Mouse (Mus musculus): Measurements from ENCODE around the gene Rbfox2. TPM values are rescaled to one million over a fixed set of nuclear protein-coding genes. Genes with fewer than 3 reads are reported as not detected.

The Rbfox2 gene
- total and polyA plus RNA-seq, 3 experiments, result 0.89 TPM; not detected in 2

DNA sequence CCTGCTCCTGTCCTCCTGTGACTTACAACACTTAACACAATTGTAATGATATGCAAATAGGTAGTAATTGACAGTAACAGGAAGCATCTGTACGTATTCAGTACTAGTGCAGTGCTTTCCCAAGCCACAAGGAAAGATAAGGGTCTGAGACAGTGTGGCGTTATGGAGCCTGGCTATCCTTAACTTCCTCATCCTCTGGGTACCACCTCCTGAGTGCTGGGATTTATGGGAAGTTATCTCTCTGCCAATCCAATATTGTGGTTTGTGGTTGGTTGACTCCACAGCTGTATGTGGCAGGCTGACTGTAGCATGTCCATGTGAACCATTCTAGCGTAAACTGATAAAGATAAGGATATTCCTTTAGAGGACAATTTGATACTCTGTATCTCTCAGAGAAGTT is 266.0 kb downstream of the Rbfox2 start:
- Histone ChIP-seq H3K4me3 (replicated peaks in 1 of 3; ENCODE audit: low read depth in 2 of 3, low read length in 2 of 3, poor library complexity in 1 of 3) (no peak overlapping the region), H3K27me3 (replicated peaks) (peaks cover 73% of the 10 kb centered on the region), H3K9me3 (replicated peaks; ENCODE audit: low read length) (peaks cover 2% of the 10 kb centered on the region), H3K4me2 (ENCODE audit: insufficient read depth, low read depth, poor library complexity, severe bottlenecking) (no peak overlapping the region), H3K79me2 (replicated peaks; ENCODE audit: control insufficient read depth, extremely low read depth, insufficient read depth, poor library complexity, severe bottlenecking) (no peaks in the 10 kb centered on the region), H3K27ac (ENCODE audit: insufficient read depth, low read depth) (no peak overlapping the region), H3K9ac (ENCODE audit: insufficient read depth, low read depth) (no peak overlapping the region), H3K4me1 (ENCODE audit: control insufficient read depth in 1 of 2, insufficient read depth in 2 of 2) (0 out of 4 replicates have a peak, but pooled peaks cover 0 to 2% of the 10 kb centered on the region in 2 experiments), H3K36me3 (replicated peaks in 1 of 2; ENCODE audit: control insufficient read depth in 1 of 2, insufficient read depth in 1 of 2, low read length in 1 of 2) (no peaks in the 10 kb centered on the region)
- in situ Hi-C loops (cut with MboI; ENCODE audit: low pct_ligation_motif_present, low pct_unique_long_range_greater_than_20kb, low sequenced_read_pairs), result no loop called here
- TF ChIP-seq SIN3A (IDR thresholded peaks at IDR 0.05; ENCODE audit: low read length) (no peak), PAX5 (IDR thresholded peaks at IDR 0.05; ENCODE audit: low read length) (no peak), BHLHE40 (IDR thresholded peaks at IDR 0.05; ENCODE audit: low read depth, low read length) (no peak), MAX (IDR thresholded peaks at IDR 0.05; ENCODE audit: low read length) (no peak)
- no peak for DNase-seq (ENCODE audit: extremely low read depth)
- dilution Hi-C loops (cut with MboI; ENCODE audit: extremely low pct_ligation_motif_present, extremely low pct_unique_long_range_greater_than_20kb, low sequenced_read_pairs), result no loop called here

DNA sequence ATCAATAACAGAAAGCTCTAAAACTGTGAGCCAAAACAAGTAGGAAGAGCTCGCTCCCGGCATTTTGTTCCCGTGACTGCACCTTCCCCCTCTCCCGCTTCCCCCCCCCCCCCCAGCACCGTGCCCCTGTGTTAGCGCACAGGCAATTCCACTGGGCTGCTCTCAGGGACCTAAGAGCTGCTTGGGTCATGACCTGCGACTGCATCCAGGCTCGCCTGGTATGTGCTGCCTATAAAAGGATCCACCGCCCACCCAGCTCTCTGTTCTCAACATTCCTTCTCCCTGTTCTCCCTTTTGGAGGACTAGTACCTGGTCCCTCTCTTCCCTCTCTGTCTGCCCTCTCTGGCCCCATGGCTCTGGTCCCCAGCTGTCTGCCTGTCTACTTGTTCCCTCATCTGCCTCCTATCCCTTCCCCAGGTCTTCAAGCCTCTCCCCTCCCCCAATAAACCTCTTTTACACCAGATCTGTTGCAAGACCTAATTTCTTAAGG is 267.5 kb downstream of the Rbfox2 start:
- in situ Hi-C loops (cut with MboI; ENCODE audit: low pct_ligation_motif_present, low pct_unique_long_range_greater_than_20kb, low sequenced_read_pairs) (no loop called here), dilution Hi-C loops (cut with MboI; ENCODE audit: extremely low pct_ligation_motif_present, extremely low pct_unique_long_range_greater_than_20kb, low sequenced_read_pairs) (no loop called here)
- Histone ChIP-seq H3K9me3 (replicated peaks; ENCODE audit: low read length) (peaks cover 2% of the 10 kb centered on the region), H3K79me2 (replicated peaks; ENCODE audit: control insufficient read depth, extremely low read depth, insufficient read depth, poor library complexity, severe bottlenecking) (no peaks in the 10 kb centered on the region), H3K27me3 (replicated peaks) (peaks cover 70% of the 10 kb centered on the region), H3K4me1 (ENCODE audit: control insufficient read depth in 1 of 2, insufficient read depth in 2 of 2) (0 out of 4 replicates have a peak, but pooled peaks cover 0 to 2% of the 10 kb centered on the region in 2 experiments), H3K27ac (ENCODE audit: insufficient read depth, low read depth) (no peak overlapping the region), H3K36me3 (replicated peaks in 1 of 2; ENCODE audit: control insufficient read depth in 1 of 2, insufficient read depth in 1 of 2, low read length in 1 of 2) (no peaks in the 10 kb centered on the region), H3K4me2 (ENCODE audit: insufficient read depth, low read depth, poor library complexity, severe bottlenecking) (no peak overlapping the region), H3K4me3 (replicated peaks in 1 of 3; ENCODE audit: low read depth in 2 of 3, low read length in 2 of 3, poor library complexity in 1 of 3) (no peak overlapping the region), H3K9ac (ENCODE audit: insufficient read depth, low read depth) (no peak overlapping the region)
- TF ChIP-seq CTCF (conservative IDR thresholded peaks at IDR 0.05 in 1 of 2, IDR thresholded peaks at IDR 0.05 in 1 of 2; ENCODE audit: low read depth in 2 of 2, low read length in 2 of 2) (no peak), JUN (IDR thresholded peaks at IDR 0.05; ENCODE audit: insufficient read depth, low read depth, low read length) (no peak), MAFK (IDR thresholded peaks at IDR 0.05; ENCODE audit: insufficient replicate concordance, low read length) (no peak), SIN3A (IDR thresholded peaks at IDR 0.05; ENCODE audit: low read length) (no peak), CHD2 (IDR thresholded peaks at IDR 0.05; ENCODE audit: low read length) (no peak)
- DNase-seq (ENCODE audit: extremely low read depth), result no peak

DNA sequence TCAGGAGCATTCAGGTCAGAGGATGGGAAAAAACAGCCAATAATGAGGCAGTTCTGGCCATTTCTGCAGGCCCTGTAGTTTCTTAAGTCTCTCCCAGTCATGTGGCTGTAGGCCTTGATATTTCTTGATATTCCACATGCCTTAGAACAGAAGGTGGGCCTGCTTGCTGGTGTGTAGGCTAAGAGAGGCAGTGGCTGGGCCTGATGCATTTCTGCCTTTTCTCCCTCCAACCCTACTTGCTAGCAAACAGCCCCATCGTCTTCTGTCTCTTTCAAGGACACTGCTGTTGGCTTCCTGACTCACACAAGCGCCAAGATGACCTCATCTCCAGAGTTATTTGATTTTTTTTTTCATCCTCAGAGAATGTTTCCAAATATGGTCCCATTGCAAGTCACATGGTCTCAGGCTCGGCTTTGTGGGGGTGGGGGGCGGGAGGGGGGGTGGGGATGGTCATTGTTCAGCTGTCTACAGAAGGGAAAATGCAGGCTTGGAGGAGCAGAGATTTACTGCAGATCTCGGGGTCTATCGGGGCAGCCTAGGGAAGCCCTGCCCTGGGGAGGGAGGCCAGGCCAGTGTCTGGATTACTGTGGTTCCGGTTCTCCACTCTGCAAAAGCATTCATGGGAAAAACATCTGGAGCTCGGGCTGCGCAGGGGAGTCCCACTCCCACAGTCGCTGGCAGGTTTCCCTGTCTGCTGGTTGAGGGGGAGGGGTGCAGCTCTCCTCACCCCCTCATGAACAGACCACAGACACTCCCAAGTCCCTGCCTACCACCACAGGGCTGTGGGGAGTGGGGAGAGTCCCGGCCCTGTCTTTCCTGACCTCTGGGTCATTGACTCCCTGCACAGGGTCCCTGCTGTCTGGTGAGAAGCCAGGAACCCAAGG is 269.3 kb downstream of the Rbfox2 start:
- Histone ChIP-seq H3K4me3 (replicated peaks in 1 of 3; ENCODE audit: low read depth in 2 of 3, low read length in 2 of 3, poor library complexity in 1 of 3) (no peak overlapping the region), H3K9me3 (replicated peaks; ENCODE audit: low read length) (peaks cover 2% of the 10 kb centered on the region), H3K79me2 (replicated peaks; ENCODE audit: control insufficient read depth, extremely low read depth, insufficient read depth, poor library complexity, severe bottlenecking) (no peaks in the 10 kb centered on the region), H3K27me3 (replicated peaks) (peaks cover 75% of the 10 kb centered on the region), H3K4me2 (ENCODE audit: insufficient read depth, low read depth, poor library complexity, severe bottlenecking) (no peak overlapping the region), H3K9ac (ENCODE audit: insufficient read depth, low read depth) (no peak overlapping the region), H3K4me1 (ENCODE audit: control insufficient read depth in 1 of 2, insufficient read depth in 2 of 2) (0 out of 4 replicates have a peak, but pooled peaks cover 0 to 2% of the 10 kb centered on the region in 2 experiments), H3K36me3 (replicated peaks in 1 of 2; ENCODE audit: control insufficient read depth in 1 of 2, insufficient read depth in 1 of 2, low read length in 1 of 2) (no peaks in the 10 kb centered on the region), H3K27ac (ENCODE audit: insufficient read depth, low read depth) (no peak overlapping the region)
- DNase-seq (ENCODE audit: extremely low read depth), result no peak
- no peak for TF ChIP-seq CHD2 (IDR thresholded peaks at IDR 0.05; ENCODE audit: low read length)
- no peak for TF ChIP-seq TCF12 (IDR thresholded peaks at IDR 0.05; ENCODE audit: low read depth, low read length)
- no peak for TF ChIP-seq SIN3A (IDR thresholded peaks at IDR 0.05; ENCODE audit: low read length)
- TF ChIP-seq CHD1 (IDR thresholded peaks at IDR 0.05; ENCODE audit: low read depth, low read length), result no peak
- TF ChIP-seq EP300 (IDR thresholded peaks at IDR 0.05; ENCODE audit: low read length), result no peak
- no peak for TF ChIP-seq E2F4 (IDR thresholded peaks at IDR 0.05; ENCODE audit: insufficient replicate concordance, low read depth, low read length)
- TF ChIP-seq ETS1 (conservative IDR thresholded peaks at IDR 0.05; ENCODE audit: low read depth, low read length), result no peak
- TF ChIP-seq CTCF (conservative IDR thresholded peaks at IDR 0.05 in 1 of 2, IDR thresholded peaks at IDR 0.05 in 1 of 2; ENCODE audit: low read depth in 2 of 2, low read length in 2 of 2), result no peak
- no peak for TF ChIP-seq ELF1 (IDR thresholded peaks at IDR 0.05; ENCODE audit: low read depth, low read length)
- TF ChIP-seq MYC (IDR thresholded peaks at IDR 0.05; ENCODE audit: low read depth, low read length), result no peak
- no peak for TF ChIP-seq RAD21 (IDR thresholded peaks at IDR 0.05; ENCODE audit: low read depth, low read length)
- TF ChIP-seq MAX (IDR thresholded peaks at IDR 0.05; ENCODE audit: low read length), result no peak
- no peak for TF ChIP-seq PAX5 (IDR thresholded peaks at IDR 0.05; ENCODE audit: low read length)
- no peak for TF ChIP-seq ZC3H11A (IDR thresholded peaks at IDR 0.05; ENCODE audit: low read depth, low read length)
- no peak for TF ChIP-seq RCOR1 (conservative IDR thresholded peaks at IDR 0.05; ENCODE audit: low read depth, low read length)
- no peak for TF ChIP-seq ZNF384 (IDR thresholded peaks at IDR 0.05; ENCODE audit: low read depth, low read length)
- dilution Hi-C loops (cut with MboI; ENCODE audit: extremely low pct_ligation_motif_present, extremely low pct_unique_long_range_greater_than_20kb, low sequenced_read_pairs) (no loop called here), in situ Hi-C loops (cut with MboI; ENCODE audit: low pct_ligation_motif_present, low pct_unique_long_range_greater_than_20kb, low sequenced_read_pairs) (no loop called here)
